Mouse (Mus musculus): ENCODE measurements around the gene Plekha6.

DNA sequence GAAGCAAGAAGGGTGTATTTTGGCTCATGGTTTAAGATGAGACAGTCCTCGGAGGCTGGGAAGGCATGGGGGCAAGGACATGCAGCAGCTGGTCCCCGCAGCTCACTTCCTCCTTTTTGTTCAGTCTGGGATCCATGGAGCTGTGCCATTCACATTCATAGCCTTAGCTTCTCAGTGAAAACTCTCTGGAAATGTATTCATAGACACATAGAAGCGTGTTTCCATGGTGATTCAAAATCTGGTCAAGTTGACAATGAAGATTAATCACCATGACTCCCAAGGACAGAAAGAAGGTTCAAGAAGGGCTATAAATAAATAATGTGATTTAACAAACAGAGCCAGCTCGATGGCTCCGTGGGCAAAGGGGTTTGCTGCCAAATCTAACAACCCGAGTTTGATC is 169.9 kb downstream of the Plekha6 start:
- TF ChIP-seq CTCF (conservative IDR thresholded peaks at IDR 0.05; ENCODE audit: low read length) (no peak), POU5F1 (IDR thresholded peaks at IDR 0.05; ENCODE audit: borderline replicate concordance, low read length) (no peak)

Data from E14TG2a.4 (cell line).